Mouse (Mus musculus): ENCODE data around the gene Wdpcp.
A peak's percentile ranks its signal among the peaks of the same experiment; 100 is the strongest.
"Not testable (repeated sequence)": the region's sequence is repeated elsewhere in the genome, so short reads cannot be mapped to it uniquely, and the experiment has no call there.

Wdpcp gene

GRCm38 (mm10) chr11:21571700-21572381 lies at the start of gene Wdpcp, which contains the start of gene Mdh1:
TSS of gene Wdpcp (plus strand) at chr11:21572235.
TSS of gene Mdh1 (minus strand) at chr11:21572367.
- DNase-seq (ENCODE audit: low spot score), result peak; percentile 82

DNA sequence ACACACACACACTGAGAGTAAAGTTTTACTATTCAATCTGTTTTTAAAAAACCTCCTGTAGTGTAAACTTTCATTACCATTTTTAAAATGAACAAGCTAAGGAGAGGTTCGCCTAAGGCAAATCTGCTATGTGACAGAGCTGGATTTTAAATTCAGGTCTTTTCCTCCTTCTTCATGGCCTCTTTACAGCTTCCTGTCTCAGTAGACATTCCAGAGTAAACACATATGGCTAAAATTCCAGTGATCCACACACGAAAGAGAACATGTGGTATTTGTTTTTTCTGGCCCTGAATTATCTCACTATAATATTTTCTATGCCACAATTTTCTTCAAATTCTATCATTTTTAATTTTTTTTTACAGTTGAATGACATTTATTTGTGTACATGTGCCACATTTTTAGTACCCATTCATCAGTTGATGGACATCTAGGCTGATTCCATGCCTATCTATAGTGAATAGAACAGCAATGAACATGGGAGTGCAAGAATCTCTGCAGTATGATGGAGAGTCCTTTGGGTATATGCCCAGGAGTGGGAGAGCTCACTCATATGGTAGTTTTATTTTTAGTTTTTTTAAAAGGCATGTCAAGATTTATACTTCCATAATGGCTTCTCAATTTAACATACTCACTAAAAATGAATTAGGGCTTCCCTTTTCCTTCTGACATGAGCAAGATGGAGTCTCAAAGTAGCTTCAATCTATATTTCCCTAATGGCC lies 43.2 kb upstream of the Wdpcp start:
- DNase-seq (ENCODE audit: low spot score), result no peak

DNA sequence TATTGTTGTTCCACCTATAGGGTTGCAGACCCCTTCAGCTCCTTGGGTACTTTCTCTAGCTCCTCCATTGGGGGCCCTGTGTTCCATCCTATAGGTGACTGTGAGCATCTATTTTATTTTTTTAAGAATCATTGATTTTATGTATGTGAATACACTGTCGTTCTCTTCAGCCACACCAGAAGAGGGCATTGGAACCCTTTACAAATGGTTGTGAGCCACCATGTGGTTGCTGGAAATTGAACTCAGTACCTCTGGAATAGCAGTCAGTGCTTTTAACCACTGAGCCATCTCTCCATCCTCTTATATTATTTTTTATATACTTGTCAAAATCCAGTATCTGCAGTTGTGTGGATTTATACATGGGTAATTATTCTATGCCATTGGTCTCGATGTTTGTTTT lies 41.2 kb upstream of the Wdpcp start:
- not testable (repeated sequence) for DNase-seq (ENCODE audit: low spot score)

DNA sequence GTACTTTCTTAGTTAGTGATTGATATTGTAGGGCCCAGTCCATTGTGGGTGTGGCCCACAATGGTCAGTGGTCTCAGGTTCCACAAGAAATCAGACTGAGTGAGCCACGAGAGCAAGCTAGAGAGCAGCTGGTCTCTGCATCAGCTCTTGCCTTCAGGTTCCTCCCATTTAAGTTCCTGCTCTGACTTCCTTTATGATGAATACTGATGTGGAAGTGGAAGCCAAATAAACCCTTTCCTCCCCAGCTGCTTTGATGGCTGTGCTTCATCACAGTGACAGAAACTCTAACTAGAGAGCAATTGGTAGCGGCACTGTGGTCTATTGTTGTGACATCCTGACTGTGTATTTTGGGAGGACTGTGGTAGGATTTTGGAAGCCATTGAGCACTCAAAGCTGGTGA lies 32.0 kb upstream of the Wdpcp start:
- no peak for DNase-seq (ENCODE audit: low spot score)

GRCm38 (mm10) chr11:21540622-21541021 lies 31.4 kb upstream of the Wdpcp start:
- DNase-seq (ENCODE audit: low spot score), result no peak

GRCm38 (mm10) chr11:21542731-21543130 lies 29.3 kb upstream of the Wdpcp start:
- no peak for DNase-seq (ENCODE audit: low spot score)

DNA sequence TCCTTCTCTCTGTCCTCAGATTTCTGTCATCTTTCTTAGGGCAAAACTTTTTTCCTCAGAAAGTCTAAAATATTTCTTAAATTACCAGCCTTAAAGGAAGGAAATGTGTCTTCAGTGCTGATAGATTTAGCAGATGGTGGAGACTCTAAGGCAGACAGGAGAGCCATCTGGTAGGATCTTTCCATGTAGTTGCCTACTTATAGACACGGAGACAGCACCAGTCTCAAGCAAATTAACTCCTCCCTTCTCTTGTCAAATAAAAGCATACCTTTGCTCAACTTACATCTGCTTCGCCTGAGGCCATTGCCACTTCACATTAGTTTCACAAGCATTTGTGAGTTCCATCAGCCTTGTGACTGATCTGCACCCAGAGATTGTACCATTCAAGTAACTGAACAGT lies 27.0 kb upstream of the Wdpcp start:
- DNase-seq (ENCODE audit: low spot score), result no peak

DNA sequence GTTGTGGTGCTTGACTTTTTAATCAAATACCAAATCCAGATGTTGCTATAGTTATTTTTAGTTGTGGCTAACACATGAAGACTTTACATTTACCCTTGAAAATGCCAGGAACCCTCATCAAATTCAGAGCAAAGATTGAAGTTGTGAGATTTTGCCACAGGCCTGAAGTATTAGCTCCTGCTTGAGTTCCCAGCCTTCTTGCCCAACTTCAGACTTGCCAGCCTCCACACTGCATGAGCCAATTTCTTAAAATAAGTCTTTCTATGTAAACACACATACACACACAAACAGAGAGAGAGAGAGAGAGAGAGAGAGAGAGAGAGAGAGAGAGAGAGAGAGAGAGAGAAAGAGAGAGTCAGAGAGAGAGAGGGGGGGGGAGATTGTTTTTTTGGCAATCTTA lies 26.1 kb upstream of the Wdpcp start:
- DNase-seq (ENCODE audit: low spot score), result no peak

GRCm38 (mm10) chr11:21546671-21547070 lies 25.4 kb upstream of the Wdpcp start:
- no peak for DNase-seq (ENCODE audit: low spot score)

- no peak for DNase-seq (ENCODE audit: low spot score)
These were observed 24.5 kb upstream of the Wdpcp start for GRCm38 (mm10) chr11:21547518-21547917.

DNA sequence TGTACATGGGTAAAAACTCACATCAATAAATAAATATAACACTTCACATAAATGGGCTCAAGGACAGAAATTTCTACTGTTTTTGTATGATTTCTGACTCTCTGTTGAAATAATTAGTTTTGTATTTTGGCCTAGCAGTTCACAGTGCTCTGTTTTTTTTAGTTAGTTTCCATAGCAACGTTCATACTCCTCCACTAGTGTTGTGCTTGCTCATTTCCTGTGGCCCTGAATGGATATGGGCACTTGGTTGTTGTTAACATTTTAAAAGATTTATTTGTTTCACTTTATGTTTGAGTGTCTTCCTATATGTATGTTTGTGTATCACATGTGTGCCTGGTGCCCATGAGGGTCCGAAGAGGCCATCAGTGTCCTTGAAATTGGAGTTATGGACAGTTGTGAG lies 23.0 kb upstream of the Wdpcp start:
- DNase-seq (ENCODE audit: low spot score), result no peak

- DNase-seq (ENCODE audit: low spot score), result no peak
These were observed 22.3 kb upstream of the Wdpcp start for GRCm38 (mm10) chr11:21549754-21550153.

DNA sequence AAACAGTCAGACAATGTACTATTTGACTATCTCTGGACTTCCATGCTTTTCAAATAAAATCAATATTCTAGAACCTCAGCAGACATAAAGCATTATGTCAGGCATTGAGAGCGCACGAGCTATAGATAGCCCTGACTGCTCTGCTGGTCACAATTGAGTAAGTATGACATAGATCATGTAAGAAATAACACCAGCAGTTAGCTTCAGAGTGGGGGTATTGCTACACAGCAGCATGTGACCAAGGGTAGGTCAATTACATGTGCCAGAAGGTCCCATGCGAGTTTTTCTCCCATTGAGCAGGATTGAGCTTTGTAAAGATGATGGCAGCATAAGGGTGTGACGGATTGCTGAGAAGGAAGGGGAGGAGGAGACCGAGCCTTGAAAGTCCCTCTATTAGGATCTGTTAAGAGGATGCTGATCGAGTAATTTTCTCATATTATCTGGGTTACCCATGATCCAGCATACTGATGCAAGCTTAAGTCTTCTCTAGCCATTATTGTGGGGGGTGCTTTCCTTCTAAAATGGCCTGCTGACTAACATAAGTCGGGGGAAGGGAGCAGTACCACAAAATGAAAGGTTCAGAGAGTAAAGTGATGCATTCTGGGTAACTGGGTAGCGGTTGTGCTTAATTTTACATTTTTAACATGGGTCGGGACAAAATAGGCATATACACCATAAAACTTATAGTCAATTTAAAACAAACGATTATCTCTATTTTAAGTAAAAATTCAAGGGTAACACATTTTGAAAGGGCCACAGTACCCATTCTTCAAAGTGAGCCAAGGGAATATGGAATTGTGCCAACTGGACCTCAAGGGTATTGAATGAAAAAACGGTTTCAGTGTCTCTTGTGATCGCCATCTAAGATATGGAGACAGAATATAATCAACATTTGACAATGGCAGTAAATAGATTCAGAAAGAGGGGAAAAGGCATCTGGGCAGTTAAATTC lies 21.5 kb upstream of the Wdpcp start:
- DNase-seq (ENCODE audit: low spot score), result no peak

GRCm38 (mm10) chr11:21552049-21552448 lies 20.0 kb upstream of the Wdpcp start:
- no peak for DNase-seq (ENCODE audit: low spot score)

DNA sequence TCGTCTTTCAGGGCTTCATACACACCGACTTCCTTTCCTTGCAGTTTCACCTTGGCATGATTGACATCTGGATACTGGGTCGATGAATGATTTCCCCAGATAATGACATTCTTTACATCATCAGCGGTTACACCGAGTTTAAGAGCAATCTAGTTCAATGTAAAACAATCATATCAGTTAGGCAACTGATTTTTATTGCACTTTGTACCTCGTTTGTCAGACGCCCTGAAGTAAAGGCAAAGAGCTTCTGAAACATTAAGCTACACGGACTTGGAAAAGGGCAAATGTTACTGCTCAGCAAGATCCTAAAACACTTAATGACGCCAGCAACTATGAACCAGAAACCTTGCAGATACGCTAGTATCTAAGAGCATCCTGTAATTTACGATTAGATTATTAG lies 12.3 kb upstream of the Wdpcp start:
- no peak for DNase-seq (ENCODE audit: low spot score)

DNA sequence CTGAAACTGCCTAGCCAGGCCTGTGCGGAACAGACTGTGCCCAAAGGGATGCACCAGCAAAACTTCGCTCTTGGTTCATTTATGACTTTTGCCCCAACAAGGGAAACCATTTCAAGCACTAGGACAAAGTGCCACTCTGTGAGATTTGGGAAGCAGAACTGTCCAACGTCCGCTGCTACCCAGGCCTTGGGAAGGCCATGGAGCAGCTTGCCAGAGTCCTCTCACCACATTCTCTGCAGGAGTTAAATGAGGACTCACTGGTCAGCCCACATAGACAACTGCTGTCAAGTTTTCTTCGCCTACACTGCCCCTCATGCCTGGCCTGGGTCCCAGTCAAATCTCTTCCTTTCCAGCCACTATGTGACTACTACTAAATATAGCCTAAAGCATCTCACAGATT lies 10.7 kb upstream of the Wdpcp start:
- DNase-seq (ENCODE audit: low spot score), result no peak

DNA sequence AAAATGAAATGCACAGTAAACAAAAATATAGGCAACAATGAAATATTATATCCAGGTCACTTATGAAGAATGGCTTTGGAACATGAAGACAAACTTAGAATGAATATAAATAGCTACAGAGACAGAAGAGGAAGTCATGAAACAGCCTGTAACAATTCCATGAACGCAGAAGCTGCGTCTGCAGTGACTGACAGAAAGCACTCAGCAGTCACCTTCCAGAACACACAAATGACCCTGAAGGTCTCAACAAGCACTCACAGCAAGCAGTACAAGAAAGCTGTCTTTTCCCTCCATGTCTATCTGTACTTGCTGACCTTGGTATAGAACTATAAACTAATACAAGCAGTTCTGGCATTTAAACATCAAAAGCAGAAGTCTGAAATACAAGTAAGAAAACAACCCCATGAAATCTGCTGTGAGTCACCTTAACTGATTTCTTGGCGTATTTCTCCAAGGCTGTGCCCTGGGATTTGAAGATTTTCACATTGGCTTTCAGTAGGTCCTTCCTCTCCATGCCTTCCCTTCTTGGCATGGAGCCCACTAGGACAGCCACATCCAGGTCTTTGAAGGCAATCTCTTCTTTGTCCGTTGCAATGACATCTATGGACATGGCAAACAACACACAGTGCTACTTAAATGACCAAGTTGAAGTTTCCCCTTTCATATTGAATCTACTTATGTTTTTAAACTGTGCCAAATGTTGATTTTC lies 8.3 kb upstream of the Wdpcp start:
- no peak for DNase-seq (ENCODE audit: low spot score)

DNA sequence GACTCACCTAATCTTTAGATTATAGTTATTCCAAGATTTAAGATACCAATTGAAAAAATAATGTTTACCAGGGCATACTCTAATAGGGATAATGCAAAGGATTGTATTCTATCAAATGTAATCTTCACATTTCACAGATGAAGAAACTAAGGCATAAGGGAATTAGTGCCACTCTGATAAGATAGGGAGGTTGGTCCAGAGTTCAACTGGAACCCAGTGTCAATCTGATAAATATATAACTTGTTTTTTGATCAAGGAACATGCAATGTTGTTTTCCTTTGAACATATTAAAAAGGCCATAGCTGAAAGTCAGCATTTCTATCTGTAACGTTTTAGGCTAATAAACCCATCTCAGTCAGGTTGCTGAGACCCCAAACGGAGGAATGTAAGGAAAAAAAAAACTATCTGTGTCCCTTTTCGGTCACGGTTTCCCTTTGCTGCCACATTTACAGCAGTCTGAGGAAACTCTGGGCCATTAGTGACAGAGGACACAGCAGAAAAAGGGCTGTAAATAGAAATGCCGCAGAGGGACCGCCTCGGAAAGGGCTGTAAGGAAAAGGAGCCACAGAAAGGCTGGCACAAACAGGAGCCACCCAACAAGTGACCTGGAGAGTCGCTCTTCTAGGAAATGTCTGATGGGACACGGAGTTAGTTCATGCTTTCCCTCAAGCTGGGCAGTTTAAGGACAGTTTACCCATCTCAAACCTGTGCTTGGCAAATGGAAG lies 7.2 kb upstream of the Wdpcp start:
- DNase-seq (ENCODE audit: low spot score), result no peak

DNA sequence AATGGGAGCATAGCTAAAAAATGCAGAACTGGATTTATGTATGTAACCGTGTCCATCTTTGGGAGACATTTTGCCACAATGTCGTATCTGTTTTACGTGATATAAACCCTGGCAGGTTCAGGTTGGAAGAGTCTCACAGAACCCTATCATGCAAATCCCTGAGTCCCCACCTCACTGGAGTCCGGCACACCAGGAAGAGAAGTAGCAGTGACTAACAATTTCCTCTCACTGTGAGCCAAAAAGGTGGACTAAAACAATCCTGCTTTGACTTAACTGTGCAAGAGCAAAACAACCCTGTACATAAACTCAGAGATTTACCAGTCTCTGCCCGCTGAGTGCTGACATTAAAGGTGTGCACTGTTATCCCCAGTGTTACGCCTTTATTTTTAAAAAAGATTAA lies 5.1 kb upstream of the Wdpcp start:
- DNase-seq (ENCODE audit: low spot score), result no peak

DNA sequence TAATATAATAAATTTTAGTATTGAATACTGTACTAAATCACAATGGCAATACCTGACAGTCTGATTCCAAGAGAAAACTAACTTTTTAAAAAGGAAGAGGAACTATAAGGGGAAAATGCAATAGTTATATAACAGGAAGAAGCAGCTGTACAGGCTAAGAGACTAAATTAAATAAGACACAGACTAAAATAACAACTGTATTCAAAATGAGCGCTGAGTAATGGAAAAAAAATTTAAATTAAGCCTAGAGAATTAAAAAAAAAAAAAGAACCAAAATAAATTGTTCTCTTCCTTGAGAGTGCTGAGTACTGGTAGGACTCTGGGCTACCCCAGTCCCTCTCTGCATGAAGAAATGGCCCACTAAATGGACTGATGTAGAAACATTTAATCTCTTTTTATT lies 4.3 kb upstream of the Wdpcp start:
- DNase-seq (ENCODE audit: low spot score), result no peak

GRCm38 (mm10) chr11:21569002-21569401 lies 3.0 kb upstream of the Wdpcp start:
- no peak for DNase-seq (ENCODE audit: low spot score)

Data from ovary, postnatal 14 days (tissue).